Mouse (Mus musculus): ENCODE results near the gene Fam219b.

DNA sequence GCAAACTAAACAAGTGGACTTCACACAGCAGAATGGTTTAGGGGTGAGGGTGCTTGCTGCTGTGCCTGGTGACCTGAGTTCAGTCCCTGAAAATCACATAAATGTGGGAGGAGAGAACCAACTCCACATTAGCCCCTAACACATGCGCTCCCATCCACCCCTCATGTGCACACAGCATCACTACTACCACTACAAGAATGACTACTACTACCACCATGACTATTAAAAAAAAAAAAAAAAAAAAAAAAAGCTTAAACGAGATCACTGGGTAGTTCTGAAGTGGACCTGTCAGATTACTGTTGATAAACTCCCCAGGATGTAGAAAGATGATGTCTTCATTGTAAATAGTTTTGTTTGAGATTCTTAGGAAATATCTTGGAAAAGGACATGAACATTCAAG lies 22.2 kb downstream of the Fam219b start:
- TF ChIP-seq CTCF (IDR thresholded peaks at IDR 0.05; ENCODE audit: low read depth) (no peak), EP300 (IDR thresholded peaks at IDR 0.05; ENCODE audit: low read depth) (no peak)

Measured in liver, embryonic 14.5 days (tissue).